Mouse (Mus musculus) kidney, embryonic 15.5 days (tissue): Measurements from ENCODE around the gene Trdmt1. TPM values are rescaled to one million over a fixed set of nuclear protein-coding genes. Genes with fewer than 3 reads are reported as not detected.

ENCODE experiments used
- ATAC-seq: fragments of 200-750 bp; cut with Nextera tagmentation; replicated peaks from 2 replicates; pipeline ENCODE4 v1.8.0; 2017; ENCODE audit warnings: moderate TSS enrichment; ENCODE audit not compliant: low FRiP score
- H3K27ac ChIP-seq: fragments of 300-500 bp; sonication (generic); 2 replicates; pipeline ENCODE4 v1.5.1; 2015; ENCODE audit warnings: mild to moderate bottlenecking, inconsistent platforms
- H3K27me3 ChIP-seq: fragments of 300-500 bp; sonication (generic); 2 replicates; pipeline ENCODE4 v1.6.1; 2015; ENCODE audit warnings: inconsistent platforms
- H3K36me3 ChIP-seq: fragments of 300-500 bp; sonication (generic); 2 replicates; pipeline ENCODE4 v1.6.1; 2015; ENCODE audit warnings: inconsistent platforms
- H3K4me1 ChIP-seq: fragments of 300-500 bp; sonication (generic); 2 replicates; pipeline ENCODE4 v1.6.1; 2015; ENCODE audit warnings: inconsistent platforms
- H3K4me2 ChIP-seq: fragments of 300-500 bp; sonication (generic); 2 replicates; pipeline ENCODE4 v1.6.1; 2015; ENCODE audit warnings: moderate library complexity, mild to moderate bottlenecking, inconsistent platforms
- H3K4me3 ChIP-seq: fragments of 300-500 bp; sonication (generic); replicated peaks from 2 replicates; pipeline ENCODE4 v1.5.1; 2015; ENCODE audit warnings: mild to moderate bottlenecking, inconsistent platforms
- H3K9ac ChIP-seq: fragments of 300-500 bp; sonication (generic); 2 replicates; pipeline ENCODE4 v1.6.1; 2015; ENCODE audit warnings: mild to moderate bottlenecking, inconsistent platforms
- H3K9me3 ChIP-seq: fragments of 300-500 bp; sonication (generic); replicated peaks from 2 replicates; pipeline ENCODE4 v1.6.1; 2016; ENCODE audit warnings: inconsistent platforms
- WGBS: fragments of 180-500 bp; shearing (Covaris S2); methylation state at CpG from one replicate; pipeline ENCODE4 v1.1.7; 2015; ENCODE audit warnings: mixed read lengths; 5-methylcytosine and 5-hydroxymethylcytosine counted together
- polyA plus RNA-seq: library from polyadenylated mRNA; unstranded; fragments of >200 nt; fragmentation: Nextera tagmentation; extraction: Ambion mirVana; gene quantifications from 2 replicates; pipeline ENCODE4 v1.2.1, GENCODE M21; 2015

The Trdmt1 gene
- polyA plus RNA-seq, 1 experiment from 2014 or later, result 13.4 TPM

GRCm38 (mm10) chr2:13490480-13490879 lies 54.0 kb downstream of the Trdmt1 start:
- H3K4me2 ChIP-seq, result no peak overlapping the region

GRCm38 (mm10) chr2:13486470-13486869 lies 58.0 kb downstream of the Trdmt1 start:
- ATAC-seq, result no peak
- 0 out of 2 replicates have a peak, but pooled peaks cover under 1% of the 10 kb centered on the region for H3K4me1 ChIP-seq
- H3K36me3 ChIP-seq, result no peaks in the 10 kb centered on the region
- no peaks in the 10 kb centered on the region for H3K27me3 ChIP-seq
- H3K27ac ChIP-seq, result no peak overlapping the region
- 77% methylated on average over 8 of the region's 8 CpGs for WGBS
- no peak overlapping the region for H3K9ac ChIP-seq
- H3K4me3 ChIP-seq, result no peak overlapping the region
- H3K4me2 ChIP-seq, result no peak overlapping the region
- H3K9me3 ChIP-seq, result no peaks in the 10 kb centered on the region

More at GRCm38 (mm10) chr2:13490480-13490879, 54.0 kb downstream of the Trdmt1 start:
- H3K4me3 ChIP-seq, result 0 out of 2 replicates have a peak overlapping the region, but pooled peaks have one; percentile 2
- H3K9me3 ChIP-seq, result no peaks in the 10 kb centered on the region
- no peak overlapping the region for H3K27ac ChIP-seq
- no peak overlapping the region for H3K9ac ChIP-seq
- 95% methylated on average over 2 of the region's 2 CpGs for WGBS
- 0 out of 2 replicates have a peak, but pooled peaks cover 3% of the 10 kb centered on the region for H3K4me1 ChIP-seq
- H3K36me3 ChIP-seq, result no peaks in the 10 kb centered on the region
- ATAC-seq, result no peak
- H3K27me3 ChIP-seq, result no peaks in the 10 kb centered on the region

- Histone ChIP-seq H3K27me3 (no peaks in the 10 kb centered on the region), H3K9ac (no peak overlapping the region), H3K4me2 (no peak overlapping the region), H3K4me3 (no peak overlapping the region), H3K27ac (no peak overlapping the region), H3K36me3 (no peaks in the 10 kb centered on the region), H3K4me1 (no peaks in the 10 kb centered on the region), H3K9me3 (no peaks in the 10 kb centered on the region)
- 79% methylated on average over 3 of the region's 3 CpGs for WGBS
- no peak for ATAC-seq
These were observed 59.9 kb downstream of the Trdmt1 start for GRCm38 (mm10) chr2:13484566-13484965.

DNA sequence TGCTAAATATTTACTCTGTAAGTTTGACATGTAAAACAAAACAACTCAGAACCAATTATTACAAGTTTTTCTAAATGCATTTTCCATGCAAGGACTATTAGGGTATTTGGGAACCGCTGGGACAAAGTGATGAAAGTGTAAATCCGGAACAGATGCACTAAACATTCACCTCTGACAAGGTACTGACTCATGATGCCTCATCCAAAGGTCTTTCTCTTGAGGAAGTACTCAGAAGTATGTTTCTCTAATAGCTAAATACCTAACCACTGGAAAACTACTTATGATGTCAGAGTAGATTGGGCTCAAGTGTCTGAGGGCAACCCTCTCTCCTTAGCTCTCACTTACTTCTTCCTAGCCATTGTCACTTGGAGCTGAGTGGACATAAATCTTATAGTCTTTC lies 63.7 kb downstream of the Trdmt1 start:
- H3K9me3 ChIP-seq, result no peaks in the 10 kb centered on the region
- 87% methylated on average over 2 of the region's 2 CpGs for WGBS
- H3K27ac ChIP-seq, result no peak overlapping the region
- no peak overlapping the region for H3K4me2 ChIP-seq
- H3K9ac ChIP-seq, result no peak overlapping the region
- no peaks in the 10 kb centered on the region for H3K4me1 ChIP-seq
- no peaks in the 10 kb centered on the region for H3K36me3 ChIP-seq
- ATAC-seq, result no peak
- H3K27me3 ChIP-seq, result no peaks in the 10 kb centered on the region
- no peak overlapping the region for H3K4me3 ChIP-seq

DNA sequence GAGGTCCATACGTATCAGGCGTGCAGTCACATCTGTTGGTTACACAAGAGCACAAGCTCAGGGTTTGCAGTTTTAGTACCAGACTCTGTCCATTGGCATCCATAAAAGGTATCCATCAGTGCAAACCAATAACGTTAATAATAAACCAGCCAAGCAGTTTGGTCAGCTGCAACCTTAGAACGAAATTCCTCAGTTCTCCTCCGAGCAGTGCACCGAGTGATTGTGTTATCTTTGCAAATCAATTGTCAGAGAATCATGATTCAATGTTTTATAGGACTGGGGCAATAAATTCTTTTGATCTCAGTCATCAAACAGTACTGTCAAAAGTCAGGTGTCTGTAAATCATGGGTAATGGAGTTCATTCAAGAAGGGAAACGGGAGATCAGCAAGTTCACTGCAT lies 65.3 kb downstream of the Trdmt1 start:
- H3K36me3 ChIP-seq, result no peaks in the 10 kb centered on the region
- no peak overlapping the region for H3K9ac ChIP-seq
- H3K27me3 ChIP-seq, result no peaks in the 10 kb centered on the region
- ATAC-seq, result no peak
- WGBS, result 49% methylated on average over 7 of the region's 7 CpGs
- no peaks in the 10 kb centered on the region for H3K9me3 ChIP-seq
- H3K4me3 ChIP-seq, result no peak overlapping the region
- H3K4me1 ChIP-seq, result no peaks in the 10 kb centered on the region
- H3K27ac ChIP-seq, result no peak overlapping the region
- no peak overlapping the region for H3K4me2 ChIP-seq

DNA sequence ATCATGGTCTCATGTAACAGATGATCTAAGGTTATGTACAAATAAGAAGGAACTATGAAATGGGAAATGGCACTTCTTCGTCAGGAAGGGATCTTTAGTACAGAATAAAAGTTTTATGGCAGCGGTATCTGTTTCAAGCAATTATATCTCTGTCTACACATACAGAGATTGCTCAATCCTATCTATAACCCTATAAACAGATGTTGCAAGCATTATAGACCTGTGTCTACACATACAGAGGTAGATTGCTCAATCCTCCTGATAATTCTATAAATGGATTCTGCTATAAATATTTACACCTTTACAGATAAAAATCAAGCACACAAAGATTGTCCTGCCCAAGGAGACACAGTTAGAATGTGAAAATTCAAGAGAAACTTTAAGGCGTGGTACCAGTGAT lies 74.4 kb downstream of the Trdmt1 start:
- H3K27me3 ChIP-seq, result no peaks in the 10 kb centered on the region
- no peaks in the 10 kb centered on the region for H3K4me1 ChIP-seq
- no peak overlapping the region for H3K4me3 ChIP-seq
- no peak for ATAC-seq
- 86% methylated on average over 3 of the region's 3 CpGs for WGBS
- no peak overlapping the region for H3K27ac ChIP-seq
- H3K36me3 ChIP-seq, result no peaks in the 10 kb centered on the region
- no peaks in the 10 kb centered on the region for H3K9me3 ChIP-seq
- no peak overlapping the region for H3K4me2 ChIP-seq
- no peak overlapping the region for H3K9ac ChIP-seq

GRCm38 (mm10) chr2:13469641-13470040 lies 74.8 kb downstream of the Trdmt1 start:
- Histone ChIP-seq H3K9ac (no peak overlapping the region), H3K36me3 (no peaks in the 10 kb centered on the region), H3K27me3 (no peaks in the 10 kb centered on the region), H3K9me3 (no peaks in the 10 kb centered on the region), H3K27ac (no peak overlapping the region), H3K4me2 (no peak overlapping the region), H3K4me1 (no peaks in the 10 kb centered on the region), H3K4me3 (no peak overlapping the region)
- WGBS, result 89% methylated on average over 4 of the region's 4 CpGs
- ATAC-seq, result no peak

DNA sequence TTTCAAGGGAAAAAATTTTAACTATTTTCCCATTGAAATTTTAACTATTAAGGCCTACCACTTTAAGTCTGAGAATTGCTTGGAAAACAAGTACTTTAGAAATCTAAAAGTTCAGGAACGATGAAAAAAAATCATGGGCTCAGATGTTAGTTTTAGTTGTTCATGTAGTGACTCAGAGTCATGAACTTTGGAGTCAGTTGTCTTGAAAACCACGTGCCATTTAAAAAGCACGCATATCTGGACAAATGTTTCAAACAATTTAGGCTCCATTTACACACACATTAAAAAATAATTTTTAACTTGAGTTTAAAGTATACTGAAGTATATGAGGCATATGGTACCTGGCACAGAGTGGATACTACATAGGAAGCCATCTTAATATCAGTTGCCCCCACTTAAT lies 77.8 kb downstream of the Trdmt1 start:
- no peak for ATAC-seq
- no peaks in the 10 kb centered on the region for H3K27me3 ChIP-seq

More for the DNA sequence above, 77.8 kb downstream of the Trdmt1 start:
- H3K9me3 ChIP-seq, result no peaks in the 10 kb centered on the region
- no peak overlapping the region for H3K4me2 ChIP-seq
- WGBS, result 83% methylated on average over 3 of the region's 3 CpGs
- no peak overlapping the region for H3K27ac ChIP-seq
- no peaks in the 10 kb centered on the region for H3K36me3 ChIP-seq
- H3K4me1 ChIP-seq, result no peaks in the 10 kb centered on the region
- H3K4me3 ChIP-seq, result no peak overlapping the region
- H3K9ac ChIP-seq, result no peak overlapping the region

Other genes with a start within 250 kb of the Trdmt1 start
- 4.3 and 5.1 TPM in 2 replicates for gene Cubn, start 52.9 kb downstream of the Trdmt1 start, polyA plus RNA-seq
- 484 and 516 TPM in 2 replicates for gene Vim, start 29.3 kb upstream of the Trdmt1 start, polyA plus RNA-seq
- 3.4 and 5.3 TPM in 2 replicates for gene St8sia6, start 249.4 kb upstream of the Trdmt1 start, polyA plus RNA-seq